Mouse (Mus musculus): ENCODE measurements around the gene Flvcr2. TPM values are rescaled to one million over a fixed set of nuclear protein-coding genes. Genes with fewer than 3 reads are reported as not detected.

Gene Flvcr2
- polyA plus RNA-seq, 1 experiment from 2014 or later, result 0.25 TPM

DNA sequence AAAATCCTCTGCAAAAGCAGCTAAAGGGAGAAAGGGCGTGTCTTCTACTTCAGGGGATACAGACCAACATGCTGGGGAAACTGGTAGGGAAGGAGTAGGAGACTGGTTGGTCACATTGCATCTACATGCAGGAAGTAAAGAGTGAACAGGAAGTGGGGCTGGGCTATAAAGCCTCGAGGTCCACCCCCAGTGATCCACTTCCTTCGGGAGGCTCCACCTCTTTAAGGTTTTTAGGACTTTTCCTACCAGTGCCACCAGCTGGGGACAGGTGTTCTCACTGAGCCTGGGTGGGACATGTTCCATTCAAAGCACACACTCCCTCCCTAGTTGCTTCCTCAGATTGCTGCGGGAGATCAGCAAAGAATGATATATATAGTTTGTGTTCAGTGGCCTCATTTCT is 107.5 kb downstream of the Flvcr2 start:
- no peak for DNase-seq (ENCODE audit: low spot score)

DNA sequence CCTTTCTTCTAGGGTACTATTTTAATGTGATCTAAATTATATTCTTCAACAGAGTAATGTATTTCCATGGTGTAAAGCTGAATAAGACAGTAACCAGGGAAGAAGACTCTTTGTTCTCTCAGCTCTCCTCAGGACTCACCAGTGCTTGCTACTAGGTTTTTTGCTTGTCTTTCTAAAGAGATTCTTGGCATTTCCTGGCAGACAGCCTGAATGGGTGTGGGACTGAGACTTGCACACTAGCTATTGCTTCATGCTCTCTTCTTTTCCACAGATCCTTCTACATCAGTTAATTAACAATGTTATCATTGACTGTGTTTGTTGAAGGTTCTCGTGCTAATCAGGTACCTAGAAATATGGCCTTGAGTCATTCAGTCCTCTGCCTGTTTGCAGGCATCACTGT is 107.9 kb downstream of the Flvcr2 start:
- no peak for DNase-seq (ENCODE audit: low spot score)

- DNase-seq (ENCODE audit: low spot score), result no peak
Observed at GRCm38 (mm10) chr12:85857300-85857699, 111.0 kb downstream of the Flvcr2 start.

DNA sequence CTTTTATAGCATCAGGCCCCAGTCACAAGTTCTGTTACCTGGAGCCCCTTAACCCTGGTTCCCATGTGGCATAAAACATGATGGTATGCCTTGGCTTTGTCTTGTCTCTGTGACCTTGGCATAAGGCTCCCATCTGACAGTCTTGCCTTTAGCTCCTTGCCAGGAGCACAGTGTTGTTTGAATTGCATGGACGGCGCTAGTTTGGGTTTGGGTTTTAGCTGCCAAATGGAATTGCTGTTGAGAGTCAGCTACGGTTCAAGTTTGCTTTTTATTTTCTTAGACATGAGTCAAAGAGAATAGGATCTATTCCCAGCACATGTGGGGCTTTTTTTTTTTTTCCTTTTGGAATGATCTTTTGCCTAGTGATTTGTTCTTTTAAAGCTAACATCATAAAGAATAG is 112.8 kb downstream of the Flvcr2 start:
- no peak for DNase-seq (ENCODE audit: low spot score)

DNA sequence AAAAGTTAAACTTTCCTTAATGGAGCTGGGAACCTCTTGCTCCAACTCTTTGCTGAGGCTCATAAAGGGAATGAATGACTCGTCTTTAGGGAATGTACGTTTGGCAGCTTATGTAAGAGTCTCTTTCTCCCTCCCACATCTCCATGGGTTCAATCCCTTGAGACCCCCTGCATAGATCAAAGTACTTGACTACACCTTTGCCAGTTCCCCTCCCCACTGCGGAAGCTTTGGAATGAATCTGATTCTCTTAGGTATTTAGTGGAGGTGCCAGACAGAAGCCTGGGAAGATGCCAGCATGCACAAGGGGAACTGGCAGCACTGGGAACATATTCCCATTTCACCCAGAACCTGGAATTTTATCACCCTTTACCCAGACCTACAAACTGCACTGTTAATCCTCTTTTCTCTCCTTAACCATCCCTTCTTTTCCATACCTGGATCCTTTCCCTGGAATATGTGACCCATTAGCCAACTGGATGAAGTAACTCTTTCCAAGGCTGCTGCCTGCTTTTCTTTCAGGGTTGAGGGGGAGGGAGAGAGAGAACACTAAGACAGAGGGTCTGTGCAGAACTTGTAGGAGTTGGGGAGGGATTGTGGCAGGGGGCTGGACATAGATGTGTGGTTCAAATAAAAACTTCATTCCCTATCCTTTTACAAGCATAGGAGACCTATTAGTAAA is 113.3 kb downstream of the Flvcr2 start:
- DNase-seq (ENCODE audit: low spot score), result no peak

- no peak for DNase-seq (ENCODE audit: low spot score)
Observed at GRCm38 (mm10) chr12:85862514-85862913, 116.2 kb downstream of the Flvcr2 start.

Small RNA genes within 50 kb of the gene (microRNA-seq; reads per million reads assigned to microRNA genes)
- gene Gm47285 (ENCODE audit: borderline number of aligned reads), result not detected

Other genes starting within 250 kb of the Flvcr2 start
- 0.34 and 0.57 TPM in 2 replicates for gene Jdp2, start 147.5 kb upstream of the Flvcr2 start, polyA plus RNA-seq (2015; fragmentation: Nextera tagmentation; extraction: Ambion mirVana)
- gene Batf, start 59.9 kb upstream of the Flvcr2 start, polyA plus RNA-seq (2015; fragmentation: Nextera tagmentation; extraction: Ambion mirVana), result 16.9 and 18.2 TPM in 2 replicates
- gene Erg28, start 78.0 kb downstream of the Flvcr2 start, polyA plus RNA-seq (2015; fragmentation: Nextera tagmentation; extraction: Ambion mirVana), result 83.8 and 92.9 TPM in 2 replicates
- gene Ttll5, start 78.1 kb downstream of the Flvcr2 start, polyA plus RNA-seq (2015; fragmentation: Nextera tagmentation; extraction: Ambion mirVana), result 8.7 and 10.6 TPM in 2 replicates